Mouse (Mus musculus): ENCODE data around the gene Camk1.
"Not testable (repeated sequence)": the region's sequence is repeated elsewhere in the genome, so short reads cannot be mapped to it uniquely, and the experiment has no call there.

Camk1 gene

DNA sequence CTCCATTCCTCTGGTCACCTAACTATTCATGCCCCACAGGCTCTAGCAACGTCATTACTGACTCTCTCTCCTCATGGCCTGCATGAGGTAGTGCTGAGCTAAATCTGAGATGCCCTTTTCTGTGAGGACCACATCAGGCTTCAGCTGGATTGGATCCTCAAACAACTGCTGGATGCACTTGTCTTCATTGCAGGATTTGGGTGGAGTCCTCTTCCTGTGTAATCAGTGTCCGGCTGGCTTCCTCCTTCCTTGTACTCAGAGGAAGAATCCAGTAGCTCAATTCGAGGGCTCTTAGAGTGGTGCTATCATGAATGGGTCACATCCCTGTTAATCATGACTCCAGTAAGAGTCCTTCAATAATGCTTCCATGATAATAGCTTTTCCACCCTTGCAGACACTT, 9.9 kb upstream of the Camk1 start:
- DNase-seq: no peak

DNA sequence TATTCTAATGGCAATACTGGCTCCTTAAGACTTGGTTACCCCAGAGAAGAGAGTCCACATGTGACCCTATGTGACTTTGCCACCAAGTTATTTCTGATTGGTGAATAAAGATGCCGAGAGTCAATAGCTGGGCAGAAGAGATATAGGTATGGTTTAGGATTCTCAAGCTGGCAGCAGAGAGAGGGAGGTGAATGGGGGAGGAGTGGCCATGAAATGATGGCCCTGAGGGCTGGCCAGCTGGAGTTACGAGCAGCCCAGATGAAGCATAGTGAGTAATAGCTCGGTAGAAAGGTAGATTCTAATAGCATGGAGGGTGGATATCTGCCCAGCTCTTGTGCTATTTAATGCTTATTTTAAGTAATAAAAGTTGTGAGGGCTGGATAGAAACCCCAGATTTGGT, 9.0 kb upstream of the Camk1 start:
- no peak for DNase-seq

- no peak for DNase-seq
Measured at GRCm38 (mm10) chr6:113351653-113352052, 7.9 kb upstream of the Camk1 start.

- no peak for DNase-seq
Measured at GRCm38 (mm10) chr6:113351161-113351560, 7.4 kb upstream of the Camk1 start.

GRCm38 (mm10) chr6:113350538-113350937, 6.8 kb upstream of the Camk1 start:
- DNase-seq: no peak

DNA sequence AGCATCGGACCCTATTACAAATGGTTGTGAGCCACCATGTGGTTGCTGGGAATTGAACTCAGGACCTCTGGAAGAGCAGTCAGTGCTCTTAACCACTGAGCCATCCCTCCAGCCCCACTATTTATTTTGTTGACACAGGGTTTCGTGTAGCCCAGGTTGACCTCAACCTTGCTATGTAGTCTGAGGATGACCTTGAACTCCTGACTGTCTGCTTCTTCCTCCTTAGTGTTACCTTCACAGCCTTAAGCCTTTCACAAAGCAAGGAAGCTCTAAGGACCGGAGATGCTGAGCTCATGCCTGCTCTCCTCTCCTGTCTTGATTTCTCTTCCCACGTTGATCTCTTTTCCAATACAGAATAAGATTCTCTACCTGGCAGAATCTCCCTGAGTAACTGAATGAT, 3.1 kb upstream of the Camk1 start:
- DNase-seq: no peak

GRCm38 (mm10) chr6:113344321-113344720, 537 bp upstream of the Camk1 start:
- DNase-seq: peak; percentile 98

GRCm38 (mm10) chr6:113342297-113342696, 1.5 kb downstream of the Camk1 start:
- DNase-seq: no peak

DNA sequence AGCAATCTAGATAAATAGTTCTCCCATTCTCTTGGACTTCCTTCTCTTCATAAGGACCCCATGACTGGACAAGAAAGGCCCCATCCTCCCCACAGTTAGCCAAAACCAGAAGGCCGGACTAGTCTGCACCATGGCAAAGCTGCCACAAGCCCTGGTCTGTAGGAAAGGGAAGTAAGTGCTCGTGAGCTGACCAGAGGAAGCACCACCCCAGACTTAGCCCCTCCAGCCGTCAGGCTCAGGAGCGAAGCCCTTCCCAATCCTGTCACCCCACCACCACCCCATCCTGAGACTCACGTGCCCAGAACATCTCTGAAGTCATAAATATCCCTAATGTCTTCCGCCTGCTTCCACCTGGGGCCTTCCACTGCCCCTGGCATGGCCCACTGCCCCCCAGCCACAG, 2.2 kb downstream of the Camk1 start:
- DNase-seq: no peak

DNA sequence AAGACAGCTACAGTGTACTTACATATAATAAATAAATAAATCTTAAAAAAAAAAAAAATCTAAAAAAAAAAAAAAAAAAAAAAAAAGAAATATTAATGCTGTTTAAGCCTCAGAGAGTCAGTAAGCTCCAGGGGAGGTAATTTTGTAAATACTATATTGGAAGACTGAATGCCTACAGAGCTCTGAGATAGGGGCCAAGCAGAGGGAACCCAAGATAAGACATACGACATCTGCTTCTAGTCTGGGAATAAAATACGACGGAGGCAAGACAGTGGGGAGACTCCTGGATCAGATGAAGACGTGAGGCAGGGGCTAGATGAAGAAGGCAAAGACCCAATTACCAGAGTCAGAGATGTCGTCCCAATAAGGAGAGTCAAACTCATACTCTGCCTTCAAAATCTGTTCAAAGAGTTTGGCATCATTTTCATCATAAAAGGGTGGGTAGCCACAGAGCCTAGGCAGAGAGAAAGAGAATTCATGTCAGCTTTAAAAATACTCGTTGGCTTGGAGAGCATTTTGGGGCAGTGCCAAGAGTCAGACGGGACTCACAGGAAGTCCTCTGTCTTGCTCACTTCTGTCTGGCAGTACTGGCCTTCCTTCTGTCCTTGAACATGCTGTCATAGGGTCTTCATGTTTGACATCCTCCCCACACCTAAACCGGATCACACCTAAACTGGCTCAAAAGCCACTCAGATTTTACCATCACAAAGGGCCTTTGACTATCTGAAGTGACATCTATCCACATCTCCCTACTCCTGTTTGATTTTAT, 6.7 kb downstream of the Camk1 start:
- peak; percentile 63 to 68 for DNase-seq

- DNase-seq: no peak
Measured at GRCm38 (mm10) chr6:113334216-113334615, 9.6 kb downstream of the Camk1 start.

- DNase-seq: peak; percentile 91 to 93
Measured at GRCm38 (mm10) chr6:113333137-113333950, 10.4 kb downstream of the Camk1 start.

GRCm38 (mm10) chr6:113332734-113333133, 11.1 kb downstream of the Camk1 start:
- not testable (repeated sequence) for DNase-seq

GRCm38 (mm10) chr6:113331721-113332120, 12.1 kb downstream of the Camk1 start:
- DNase-seq: no peak

GRCm38 (mm10) chr6:113330547-113330946, 13.2 kb downstream of the Camk1 start:
- DNase-seq: no peak

DNA sequence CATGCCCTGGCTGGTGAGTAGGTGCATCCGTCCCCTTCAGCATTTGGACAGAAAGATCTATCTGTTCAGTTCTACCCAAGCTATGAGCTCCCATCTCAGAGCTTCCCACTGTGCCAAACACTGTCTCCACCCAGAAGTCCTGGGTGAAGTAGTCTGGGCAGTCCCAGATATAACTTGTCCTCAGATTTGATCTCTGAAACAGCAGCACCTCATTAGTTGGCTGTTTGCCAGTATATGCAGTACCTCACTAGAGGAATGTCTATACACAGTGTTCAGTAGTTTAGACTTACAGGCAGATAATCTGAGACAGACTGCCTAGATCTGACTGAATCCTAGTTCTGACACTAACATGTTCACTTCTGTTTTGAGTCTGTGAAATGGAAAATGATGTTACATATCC, 14.4 kb downstream of the Camk1 start:
- DNase-seq: no peak

DNA sequence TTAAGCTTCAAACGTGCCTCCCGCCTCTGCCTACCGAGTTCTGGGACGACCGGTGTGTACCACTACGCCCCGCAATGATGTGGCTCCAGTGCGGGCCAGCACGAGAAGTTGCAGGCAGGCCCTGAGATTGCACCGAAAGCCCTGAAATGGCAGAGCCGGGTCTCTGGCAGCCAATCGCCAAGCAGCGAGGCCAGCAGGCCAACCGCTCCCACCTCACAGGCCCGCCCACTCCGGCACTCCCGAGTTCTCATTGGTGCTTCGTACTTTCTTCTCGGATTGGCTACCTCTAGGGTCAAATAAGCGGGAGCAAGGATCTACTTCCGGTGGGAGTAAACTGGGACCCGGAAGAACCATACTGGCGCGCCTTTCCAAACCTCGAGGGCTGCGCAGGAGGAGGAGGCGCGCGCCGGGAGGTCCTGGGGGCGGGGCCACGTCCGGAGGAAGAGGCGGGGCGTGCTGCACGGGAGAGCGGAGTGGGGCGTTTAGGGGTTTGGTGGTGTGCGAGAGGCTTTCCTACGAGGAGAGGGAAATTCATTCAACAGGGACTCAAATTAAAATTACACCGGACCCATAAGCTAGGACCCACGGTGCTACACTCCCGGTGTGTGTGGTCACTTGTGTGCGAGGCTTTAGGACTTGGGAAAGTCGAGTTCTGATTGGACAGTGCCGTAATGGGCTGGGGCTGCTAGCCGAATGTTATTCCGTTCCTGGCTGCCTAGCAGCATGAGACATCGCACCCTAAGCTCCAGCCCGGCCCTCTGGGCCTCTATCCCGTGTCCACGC, 17.1 kb downstream of the Camk1 start, which contains the start of gene Ogg1:
Gene Ogg1, plus strand, starts transcription at position 440 of the 783 bp plus-strand sequence.
- peak; percentile 98 to 100 for DNase-seq

GRCm38 (mm10) chr6:113315972-113316371, 27.8 kb downstream of the Camk1 start:
- no peak for DNase-seq

GRCm38 (mm10) chr6:113308141-113308540, 35.6 kb downstream of the Camk1 start:
- DNase-seq: peak; percentile 57 to 65

DNA sequence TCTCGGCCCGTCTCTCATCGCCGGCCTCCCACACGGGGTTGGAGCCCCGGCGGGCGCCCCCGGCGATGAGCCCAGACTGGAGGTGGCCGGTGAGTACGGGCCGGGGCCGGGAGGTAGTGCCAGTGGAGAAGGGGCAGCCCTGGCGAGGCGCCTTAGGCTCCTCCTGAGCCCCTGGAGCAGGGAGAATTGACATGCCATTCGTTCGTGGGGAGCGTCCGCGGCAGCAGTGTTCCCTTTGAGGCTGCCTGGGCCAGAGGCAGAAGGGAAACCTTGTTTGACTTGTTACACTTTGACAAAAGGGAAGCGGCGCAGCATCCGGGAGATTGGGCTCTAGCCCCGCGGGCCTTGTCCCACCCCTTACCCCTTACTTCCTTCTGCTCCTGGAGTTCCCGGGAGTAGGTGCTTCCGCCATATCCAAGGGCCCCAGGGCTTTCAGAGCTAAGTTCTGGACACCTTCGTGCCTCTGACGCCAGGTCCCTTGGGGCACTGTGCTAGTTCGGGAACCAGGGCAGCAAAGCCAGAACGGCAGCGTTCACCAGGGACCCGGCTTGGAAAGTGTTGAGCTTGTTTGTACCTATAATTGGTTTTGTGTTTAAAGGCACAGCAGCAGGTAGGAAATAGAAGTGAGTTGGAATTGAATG, 36.2 kb downstream of the Camk1 start:
- peak; percentile 38 to 66 for DNase-seq

- peak in 1 of 2 experiments; percentile 82 for DNase-seq
Measured at GRCm38 (mm10) chr6:113306986-113307349, 36.8 kb downstream of the Camk1 start, which contains the start of gene Brpf1. Gene Brpf1, plus strand, starts transcription at chr6:113307137.

- peak; percentile 100 for DNase-seq
Measured at GRCm38 (mm10) chr6:113306322-113306985, 37.3 kb downstream of the Camk1 start.
